In genomic region chr9:34423062-34423461, GRCm38 (mm10) we compare ENCODE assay signal across 15 mouse cellular contexts.
DNase-seq lines count a peak whose midpoint lies in the region; ATAC-seq and TF ChIP-seq lines count a peak whose summit lies in the region.
"Had no signal": no experiment of that assay in that cellular context is flagged by ENCODE, and none has a peak within 500 bp of the region (broad histone marks: within the 10 kb centered on the region; RNA-seq: fewer than 3 reads in every experiment).

No protein-coding gene starts in this region.

- no peak for TF ChIP-seq POLR2A in brain, embryonic 14.5 days (IDR thresholded peaks at IDR 0.05; ENCODE audit: borderline replicate concordance, extremely low read depth, insufficient read depth, insufficient read length, poor library complexity, severe bottlenecking)

- DNase-seq in frontal cortex, adult 2 months (ENCODE audit: extremely low spot score in 1 of 2, low spot score in 1 of 2): no peak
- peak; percentile 66 for DNase-seq in heart, adult 11 months
- no peak for DNase-seq in heart, adult 18-20 months
- DNase-seq in brain, adult 2 months (ENCODE audit: low read depth, low spot score): peak; percentile 52
- peak; percentile 24 for DNase-seq in brain, embryonic 14.5 days (ENCODE audit: low read depth)
- no peak for DNase-seq in urinary bladder, postnatal 10 days (ENCODE audit: low spot score)
- DNase-seq: adrenal gland, adult 2 months; adrenal gland, postnatal 25 days; cerebellum, adult 11 months; cerebellum, adult 8-10 months; forebrain, postnatal 0 days; heart, postnatal 36 days; kidney, adult 2 months had no signal

- TF ChIP-seq CTCF in brain, embryonic 14.5 days (IDR thresholded peaks at IDR 0.05; ENCODE audit: borderline replicate concordance, extremely low read depth, insufficient read depth, insufficient read length): no peak

- peak; percentile 60 for ATAC-seq in frontal cortex, adult (ENCODE audit: low TSS enrichment)
- ATAC-seq: forebrain, postnatal 0 days; intestine, embryonic 16.5 days had no signal

Comparison
In these comparisons a context has a peak if more than half of its experiments do, and no peak if none do; other contexts are left out.
1. DNase-seq: peak in heart, adult 11 months (single experiment), brain, adult 2 months (single experiment) and brain, embryonic 14.5 days (single experiment); none in frontal cortex, adult 2 months (0 of 2), heart, adult 18-20 months (0 of 2) and urinary bladder, postnatal 10 days (single experiment).